Mouse (Mus musculus) MEL (cell line): ENCODE results near the gene Rnf181.

ENCODE experiments used
- BHLHE40 ChIP-seq: IDR thresholded peaks from 2 replicates; pipeline ENCODE4 v1.6.1; 2012; ENCODE audit warnings: low read depth, mild to moderate bottlenecking, inconsistent platforms, low read length, improper control_type of control experiment, borderline replicate concordance
- CTCF ChIP-seq, 3 experiments: IDR thresholded peaks in 2 of 3; conservative IDR thresholded peaks in 1 of 3; 2 replicates each; pipeline ENCODE4 v1.5.1; 2011 to 2012; ENCODE audit warnings: low read length in 3 of 3, low read depth in 2 of 3, mild to moderate bottlenecking in 2 of 3, improper control_type of control experiment in 1 of 3, inconsistent platforms in 1 of 3, mixed read lengths in 1 of 3, moderate library complexity in 1 of 3; ENCODE audit not compliant: control insufficient read depth in 1 of 3, insufficient read depth in 1 of 3, poor library complexity in 1 of 3, severe bottlenecking in 1 of 3
- EP300 ChIP-seq, 2 experiments: IDR thresholded peaks; 2 replicates each; pipeline ENCODE4 v1.6.1; 2011; ENCODE audit warnings: improper control_type of control experiment in 2 of 2, low read length in 2 of 2, low read depth in 1 of 2, mild to moderate bottlenecking in 1 of 2
- ETS1 ChIP-seq: IDR thresholded peaks from 2 replicates; pipeline ENCODE4 v1.6.1; 2012; ENCODE audit warnings: low read depth, mild to moderate bottlenecking, inconsistent platforms, low read length, improper control_type of control experiment, moderate library complexity
- MYC ChIP-seq: IDR thresholded peaks from 2 replicates; pipeline ENCODE4 v1.6.1; 2011; ENCODE audit warnings: low read depth, mild to moderate bottlenecking, low read length, improper control_type of control experiment, moderate library complexity
- NRF1 ChIP-seq: IDR thresholded peaks from 2 replicates; pipeline ENCODE4 v1.6.1; 2014; ENCODE audit warnings: low read depth, mild to moderate bottlenecking, inconsistent platforms, low read length, improper control_type of control experiment, moderate library complexity; ENCODE audit not compliant: poor library complexity, insufficient read depth, severe bottlenecking
- POLR2A ChIP-seq, 2 experiments: IDR thresholded peaks; 2 replicates each; pipeline ENCODE4 v1.6.1; 2011 to 2012; ENCODE audit warnings: low read length in 2 of 2, mild to moderate bottlenecking in 2 of 2, control low read depth in 1 of 2, improper control_type of control experiment in 1 of 2, low read depth in 1 of 2, moderate library complexity in 1 of 2; ENCODE audit not compliant: control insufficient read depth in 1 of 2, insufficient read depth in 1 of 2, poor library complexity in 1 of 2
- POLR2AphosphoS2 ChIP-seq: IDR thresholded peaks from 2 replicates; pipeline ENCODE4 v1.6.1; 2011; ENCODE audit warnings: low read length, improper control_type of control experiment
- RCOR1 ChIP-seq: IDR thresholded peaks from 2 replicates; pipeline ENCODE4 v1.6.1; 2012; ENCODE audit warnings: low read depth, mild to moderate bottlenecking, inconsistent platforms, low read length, improper control_type of control experiment
- TAL1 ChIP-seq: IDR thresholded peaks from 2 replicates; pipeline ENCODE4 v1.6.1; 2012; ENCODE audit warnings: mild to moderate bottlenecking, inconsistent platforms, low read length, moderate library complexity, mixed read lengths
- TBP ChIP-seq: IDR thresholded peaks from 2 replicates; pipeline ENCODE4 v1.8.0; 2011; ENCODE audit warnings: low read depth, low read length, improper control_type of control experiment
- TCF12 ChIP-seq: IDR thresholded peaks from 2 replicates; pipeline ENCODE4 v1.6.1; 2014; ENCODE audit warnings: low read depth, mild to moderate bottlenecking, inconsistent platforms, low read length, improper control_type of control experiment, moderate library complexity
- USF1 ChIP-seq: IDR thresholded peaks from 2 replicates; pipeline ENCODE4 v1.6.1; 2014; ENCODE audit warnings: low read depth, mild to moderate bottlenecking, inconsistent platforms, low read length, improper control_type of control experiment, moderate library complexity
- ZNF384 ChIP-seq: IDR thresholded peaks from 2 replicates; pipeline ENCODE4 v1.6.1; 2012; ENCODE audit warnings: low read depth, mild to moderate bottlenecking, inconsistent platforms, low read length, improper control_type of control experiment

- TF ChIP-seq POLR2A (IDR thresholded peaks at IDR 0.05; ENCODE audit: control insufficient read depth in 1 of 2, insufficient read depth in 1 of 2, low read depth in 1 of 2, low read length in 2 of 2, poor library complexity in 1 of 2) (no peak), MYC (no peak), EP300 (IDR thresholded peaks at IDR 0.05; ENCODE audit: low read depth in 1 of 2, low read length in 2 of 2) (no peak), NRF1 (no peak), CTCF (IDR thresholded peaks at IDR 0.05 in 2 of 3, conservative IDR thresholded peaks at IDR 0.05 in 1 of 3; ENCODE audit: control insufficient read depth in 1 of 3, insufficient read depth in 1 of 3, low read depth in 2 of 3, low read length in 3 of 3, poor library complexity in 1 of 3, severe bottlenecking in 1 of 3) (no peak), TAL1 (no peak), USF1 (no peak), BHLHE40 (no peak), ZNF384 (no peak), RCOR1 (no peak), POLR2AphosphoS2 (no peak), ETS1 (no peak), TCF12 (no peak), TBP (no peak)
These were observed 43.8 kb downstream of the Rnf181 start for GRCm38 (mm10) chr6:72322936-72323335.
